Mouse (Mus musculus) kidney, adult 2 months (tissue): ENCODE data around the gene Dok5. TPM values are rescaled to one million over a fixed set of nuclear protein-coding genes. Genes with fewer than 3 reads are reported as not detected.

Source experiments
- DNase-seq: peaks from one replicate; pipeline ENCODE4 v3.0.0; 2021
- H3K27ac ChIP-seq: fragments of 200-500 bp; 2 replicates; pipeline ENCODE4 v1.5.1; 2012; ENCODE audit warnings: low read depth, low read length, control low read depth, inconsistent platforms; ENCODE audit not compliant: insufficient read depth
- H3K27me3 ChIP-seq: fragments of 200-500 bp; replicated peaks from 2 replicates; pipeline ENCODE4 v1.6.1; 2012; ENCODE audit warnings: mild to moderate bottlenecking, moderate library complexity, low read length, inconsistent platforms; ENCODE audit not compliant: control insufficient read depth, insufficient read depth
- H3K36me3 ChIP-seq: fragments of 200-500 bp; 2 replicates; pipeline ENCODE4 v1.6.1; 2012; ENCODE audit warnings: mild to moderate bottlenecking, moderate library complexity, low read length, inconsistent platforms; ENCODE audit not compliant: control insufficient read depth, insufficient read depth
- H3K4me1 ChIP-seq: fragments of 200-500 bp; 2 replicates; pipeline ENCODE4 v1.6.1; 2011; ENCODE audit warnings: low read length; ENCODE audit not compliant: control insufficient read depth, insufficient read depth
- H3K4me3 ChIP-seq: fragments of 200-500 bp; 2 replicates; pipeline ENCODE4 v1.5.1; 2011; ENCODE audit warnings: mild to moderate bottlenecking, low read depth, low read length, control low read depth; ENCODE audit not compliant: insufficient read depth
- CTCF ChIP-seq: fragments of 200-500 bp; conservative IDR thresholded peaks from 2 replicates; pipeline ENCODE4 v1.5.1; 2011; ENCODE audit warnings: low read depth, mild to moderate bottlenecking, control low read depth, low read length, moderate library complexity, mixed read lengths; ENCODE audit not compliant: insufficient read depth, insufficient read length
- POLR2A ChIP-seq: fragments of 200-500 bp; IDR thresholded peaks from one replicate; pipeline ENCODE4 v1.6.1; 2011; ENCODE audit warnings: low read depth, low read length, control low read depth
- WGBS: fragments of 180-500 bp; shearing (Covaris S2); methylation state at CpG from one replicate; pipeline ENCODE4 v1.1.7; 2018; 5-methylcytosine and 5-hydroxymethylcytosine counted together
- polyA plus RNA-seq: library from polyadenylated mRNA; depleted of rRNA; stranded (reverse); fragments of >200 nt; gene quantifications from 2 replicates; pipeline ENCODE4 v1.2.3, GENCODE M21; 2012

Gene Dok5
- polyA plus RNA-seq, 1 experiment = 0.16 TPM

- no peak for TF ChIP-seq CTCF
- no peak for TF ChIP-seq POLR2A
- WGBS = 80% methylated on average over 3 of the region's 3 CpGs
- H3K27me3 ChIP-seq = no peaks in the 10 kb centered on the region
- DNase-seq = no peak
- H3K27ac ChIP-seq = no peak overlapping the region
- H3K4me1 ChIP-seq = no peaks in the 10 kb centered on the region
- H3K36me3 ChIP-seq = no peaks in the 10 kb centered on the region
- H3K4me3 ChIP-seq = no peak overlapping the region
Measured at GRCm38 (mm10) chr2:170734446-170734845, 2.8 kb downstream of the Dok5 start.

DNA sequence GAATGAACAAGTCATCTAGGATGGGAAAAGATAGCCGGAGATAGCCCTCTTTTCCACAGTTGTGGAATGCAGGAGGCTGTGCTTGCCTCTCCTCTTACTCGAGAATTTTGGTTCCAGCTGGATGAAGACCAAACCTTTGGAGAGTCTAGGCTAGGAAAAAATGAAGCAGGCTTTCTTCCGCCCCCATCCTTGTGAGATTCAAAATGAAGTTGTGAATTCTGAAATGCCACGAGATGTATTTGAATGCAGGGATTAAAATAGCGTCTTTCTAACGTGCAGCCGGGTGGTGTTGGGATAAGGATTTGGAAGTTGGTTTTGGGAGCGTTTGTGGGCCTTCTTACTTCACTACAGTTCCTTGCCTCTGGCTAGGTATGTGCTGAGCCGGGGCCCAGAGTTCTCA lies 6.8 kb downstream of the Dok5 start:
- Histone ChIP-seq H3K36me3 (no peaks in the 10 kb centered on the region), H3K27me3 (no peaks in the 10 kb centered on the region), H3K4me1 (no peaks in the 10 kb centered on the region), H3K27ac (no peak overlapping the region), H3K4me3 (no peak overlapping the region)
- WGBS = 84% methylated on average over 9 of the region's 9 CpGs
- DNase-seq = no peak
- TF ChIP-seq CTCF (no peak), POLR2A (no peak)

- 87% methylated on average over 9 of the region's 9 CpGs for WGBS
- Histone ChIP-seq H3K27ac (no peak overlapping the region), H3K36me3 (no peaks in the 10 kb centered on the region), H3K4me3 (no peak overlapping the region), H3K27me3 (no peaks in the 10 kb centered on the region), H3K4me1 (no peaks in the 10 kb centered on the region)
- TF ChIP-seq POLR2A = no peak
- TF ChIP-seq CTCF = no peak
- no peak for DNase-seq
Measured at GRCm38 (mm10) chr2:170738891-170739290, 7.3 kb downstream of the Dok5 start.

DNA sequence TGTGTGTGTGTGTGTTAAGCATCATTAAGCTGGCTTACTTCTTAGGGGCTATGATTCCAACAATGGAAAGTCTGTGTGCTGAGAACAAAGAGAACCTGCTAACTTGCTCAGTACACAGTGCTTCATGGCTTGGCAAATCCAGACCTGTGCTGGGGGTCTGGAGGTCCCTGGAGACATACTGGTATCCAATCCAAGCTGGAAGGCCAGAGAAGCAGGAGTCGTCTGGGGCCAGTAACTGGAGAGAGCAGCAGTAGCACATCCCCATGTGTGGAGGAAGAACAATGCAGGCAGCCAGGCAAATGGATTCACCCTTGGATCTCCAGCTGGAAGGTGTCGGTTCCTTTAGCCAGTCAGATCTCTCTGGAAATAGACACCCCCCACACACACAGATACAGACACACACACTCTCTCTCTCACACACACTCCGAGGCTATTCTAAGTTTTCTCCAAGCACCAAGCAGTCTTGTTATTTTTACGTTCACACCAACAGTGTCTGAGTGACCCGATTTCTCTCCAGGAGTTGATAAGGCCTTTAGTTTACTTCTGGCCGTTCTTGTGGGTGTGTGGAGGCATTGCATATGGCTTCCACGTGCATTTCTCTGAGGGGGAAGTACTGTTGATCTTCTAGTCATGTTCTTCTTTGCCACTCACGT lies 8.2 kb downstream of the Dok5 start:
- Histone ChIP-seq H3K36me3 (no peaks in the 10 kb centered on the region), H3K4me3 (no peak overlapping the region), H3K27me3 (no peaks in the 10 kb centered on the region), H3K4me1 (no peaks in the 10 kb centered on the region), H3K27ac (no peak overlapping the region)
- DNase-seq = no peak
- WGBS = 62% methylated on average over 8 of the region's 8 CpGs
- TF ChIP-seq POLR2A (no peak), CTCF (no peak)

- Histone ChIP-seq H3K27ac (no peak overlapping the region), H3K36me3 (no peaks in the 10 kb centered on the region), H3K4me3 (no peak overlapping the region), H3K4me1 (no peaks in the 10 kb centered on the region), H3K27me3 (no peaks in the 10 kb centered on the region)
- no peak for TF ChIP-seq POLR2A
- no peak for TF ChIP-seq CTCF
- 73% methylated on average over 2 of the region's 2 CpGs for WGBS
- DNase-seq = no peak
Measured at GRCm38 (mm10) chr2:170743521-170743920, 11.9 kb downstream of the Dok5 start.

- Histone ChIP-seq H3K36me3 (no peaks in the 10 kb centered on the region), H3K27ac (no peak overlapping the region), H3K4me3 (no peak overlapping the region), H3K4me1 (no peaks in the 10 kb centered on the region), H3K27me3 (no peaks in the 10 kb centered on the region)
- DNase-seq = no peak
- 80% methylated on average over 3 of the region's 3 CpGs for WGBS
- no peak for TF ChIP-seq CTCF
- TF ChIP-seq POLR2A = no peak
Measured at GRCm38 (mm10) chr2:170748901-170749300, 17.3 kb downstream of the Dok5 start.

GRCm38 (mm10) chr2:170752191-170752850 lies 20.7 kb downstream of the Dok5 start:
- Histone ChIP-seq H3K4me3 (no peak overlapping the region), H3K4me1 (no peaks in the 10 kb centered on the region), H3K27ac (no peak overlapping the region), H3K27me3 (no peaks in the 10 kb centered on the region), H3K36me3 (no peaks in the 10 kb centered on the region)
- TF ChIP-seq CTCF (no peak), POLR2A (no peak)
- 63% methylated on average over 10 of the region's 10 CpGs for WGBS
- DNase-seq = no peak
